Mouse (Mus musculus): ENCODE measurements at regions not wholly inside any gene's neighbourhood (a gene's known extent, or its start where the extent isn't known, plus 50 kb on each side); places are given as distances from the start of the nearest gene placed in this dataset.
"Not testable (repeated sequence)": the region's sequence is repeated elsewhere in the genome, so short reads cannot be mapped to it uniquely, and the experiment has no call there.

- DNase-seq, result no peak
Measured at GRCm38 (mm10) chr10:117511483-117512406, 117.6 kb upstream of the Cpm start.

- DNase-seq, result no peak
Measured at GRCm38 (mm10) chr10:117510529-117511482, 118.5 kb upstream of the Cpm start.

GRCm38 (mm10) chr10:117510224-117510486 lies 119.1 kb upstream of the Cpm start:
- DNase-seq, result no peak

- DNase-seq, result no peak
Measured at GRCm38 (mm10) chr10:117509431-117510223, 119.7 kb upstream of the Cpm start.

- no peak for DNase-seq
Measured at GRCm38 (mm10) chr10:117506252-117506992, 122.9 kb upstream of the Cpm start.

GRCm38 (mm10) chr10:117505529-117505928 lies 123.8 kb upstream of the Cpm start:
- no peak for DNase-seq

GRCm38 (mm10) chr10:117505057-117505456 lies 124.2 kb upstream of the Cpm start:
- no peak for DNase-seq

- DNase-seq, result no peak
Measured at GRCm38 (mm10) chr10:117504267-117504902, 124.6 kb upstream of the Cpsf6 start.

GRCm38 (mm10) chr10:117503222-117504184 lies 123.7 kb upstream of the Cpsf6 start:
- DNase-seq, result no peak

- DNase-seq, result no peak
Measured at GRCm38 (mm10) chr10:117502731-117503130, 122.9 kb upstream of the Cpsf6 start.

- no peak for DNase-seq
Measured at GRCm38 (mm10) chr10:117502135-117502534, 122.3 kb upstream of the Cpsf6 start.

GRCm38 (mm10) chr10:117501426-117501825 lies 121.6 kb upstream of the Cpsf6 start:
- DNase-seq, result no peak

GRCm38 (mm10) chr10:117500457-117501108 lies 120.8 kb upstream of the Cpsf6 start:
- no peak for DNase-seq

- DNase-seq, result no peak
Measured at GRCm38 (mm10) chr10:117499864-117500453, 120.1 kb upstream of the Cpsf6 start.

GRCm38 (mm10) chr10:117499177-117499863 lies 119.5 kb upstream of the Cpsf6 start:
- no peak for DNase-seq

- no peak for DNase-seq
Measured at GRCm38 (mm10) chr10:117498497-117498896, 118.7 kb upstream of the Cpsf6 start.

- DNase-seq, result no peak
Measured at GRCm38 (mm10) chr10:117497565-117498256, 117.9 kb upstream of the Cpsf6 start.

- DNase-seq, result not testable (repeated sequence)
Measured at GRCm38 (mm10) chr10:117497082-117497481, 117.3 kb upstream of the Cpsf6 start.

Data from cerebellum, adult 18-20 months (tissue).